Mouse (Mus musculus) cortical plate, adult 2 months (tissue): ENCODE data around the gene 4930572O03Rik.
"Not testable (repeated sequence)": the region's sequence is repeated elsewhere in the genome, so short reads cannot be mapped to it uniquely, and the experiment has no call there.

Experiments
- CTCF ChIP-seq: fragments of 200-500 bp; IDR thresholded peaks from 2 replicates; pipeline ENCODE4 v1.5.1; 2011; ENCODE audit warnings: mild to moderate bottlenecking, control low read depth, low read length; ENCODE audit not compliant: insufficient read depth; ENCODE audit errors: extremely low read depth
- POLR2A ChIP-seq: fragments of 200-500 bp; IDR thresholded peaks from 2 replicates; pipeline ENCODE4 v1.6.1; 2011; ENCODE audit warnings: mild to moderate bottlenecking, low read length, control low read depth; ENCODE audit not compliant: insufficient read depth; ENCODE audit errors: extremely low read depth

DNA sequence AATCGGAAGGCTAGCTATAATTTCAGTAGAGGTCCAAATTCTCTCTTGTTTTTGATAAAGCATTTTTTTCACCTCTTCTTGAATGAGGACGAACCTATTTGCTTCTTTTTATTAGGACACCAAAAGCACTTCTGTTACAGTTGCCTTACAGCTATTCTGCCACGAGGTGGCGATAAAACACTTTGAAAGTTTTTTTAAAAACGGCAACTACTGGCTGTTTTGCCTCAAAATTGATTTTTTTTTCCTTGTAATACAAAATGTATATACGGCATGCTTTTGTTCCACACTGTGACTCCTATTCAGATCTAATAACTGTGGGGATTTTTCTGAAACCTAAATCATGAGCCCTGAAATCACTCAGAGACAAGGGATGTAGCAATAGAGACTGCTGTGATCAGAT is 11.2 kb downstream of the 4930572O03Rik start:
- not testable (repeated sequence) for TF ChIP-seq POLR2A, CTCF
